Mouse (Mus musculus): Measurements from ENCODE around the gene Ccdc7a.

Gene Ccdc7a

DNA sequence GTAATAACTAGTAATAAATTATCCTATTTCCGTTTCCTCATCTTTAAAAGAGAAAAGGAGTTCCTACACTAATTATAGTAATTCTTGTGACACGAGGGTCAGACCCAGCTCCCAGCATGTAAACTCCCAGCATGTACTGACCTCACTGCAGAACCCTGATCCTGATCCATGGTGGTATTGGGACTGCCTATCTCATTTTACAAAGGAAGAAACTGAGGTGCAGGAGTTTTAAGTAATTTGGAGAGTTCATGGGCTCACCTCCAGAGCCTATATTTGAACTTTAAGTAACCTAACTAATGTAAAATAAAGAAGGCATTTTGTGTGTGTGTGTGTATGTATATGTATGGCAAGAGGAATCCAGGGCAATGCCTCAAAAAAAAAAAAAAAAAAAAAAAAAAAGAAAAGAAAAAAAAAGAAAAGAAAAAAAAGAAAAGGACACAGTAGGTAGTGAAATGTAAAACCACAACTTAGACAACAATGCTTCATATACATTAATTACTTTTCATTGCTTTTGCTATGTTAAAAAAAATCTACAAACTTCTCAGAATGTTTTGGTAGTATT, 378.8 kb downstream of the Ccdc7a start:
- DNase-seq (ENCODE audit: low spot score in 2 of 2): no peak

DNA sequence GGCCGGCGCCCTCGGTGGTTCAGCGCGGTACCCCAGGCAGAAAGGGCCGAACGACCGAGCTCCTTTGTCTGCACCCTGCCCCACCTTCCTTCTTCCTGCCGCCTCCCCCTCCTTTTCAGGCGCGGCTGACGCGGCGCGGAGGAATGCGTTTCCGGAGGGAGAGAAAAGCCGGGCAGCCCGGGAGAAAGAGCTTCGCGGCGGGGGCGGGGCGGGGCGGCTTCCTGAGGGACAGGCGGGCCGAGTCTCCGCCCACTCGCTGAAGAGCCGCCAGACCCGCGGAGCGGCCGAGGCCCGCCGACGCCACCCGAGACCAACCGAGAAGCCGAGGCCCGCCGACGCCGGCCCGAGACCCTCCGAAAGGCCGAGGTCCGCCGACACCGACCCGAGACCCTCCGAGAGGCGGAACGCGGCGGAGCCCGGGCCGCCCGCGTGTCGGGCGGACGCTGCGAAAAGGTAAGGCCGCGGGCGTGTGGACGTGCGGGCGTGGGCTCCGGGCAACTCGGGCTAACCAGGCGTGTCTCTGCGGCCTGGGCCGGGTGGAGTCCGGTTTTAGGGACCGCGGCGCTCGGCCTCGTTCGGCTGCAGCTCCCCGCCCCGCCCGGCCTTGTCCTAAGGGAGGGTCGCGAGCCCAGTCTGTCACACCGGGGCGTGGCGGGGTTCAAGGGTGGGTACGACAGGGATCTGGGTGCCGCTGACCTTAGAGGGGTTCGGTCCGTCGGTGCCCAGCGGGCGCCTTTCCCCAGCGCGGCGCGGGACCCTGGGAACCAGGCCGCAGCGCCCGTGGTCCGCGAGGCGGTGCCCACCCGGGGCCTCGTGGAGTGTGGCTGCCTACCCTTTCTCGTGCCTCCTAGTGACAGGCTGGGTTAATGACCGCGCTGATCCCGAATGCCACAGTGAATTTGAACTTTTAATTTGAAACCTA, 379.5 kb downstream of the Ccdc7a start, which contains the start of gene Itgb1:
Gene Itgb1, plus strand, starts transcription at position 148 of the 922 bp plus-strand sequence.
- peak; percentile 84 for DNase-seq (ENCODE audit: low spot score in 2 of 2)

DNA sequence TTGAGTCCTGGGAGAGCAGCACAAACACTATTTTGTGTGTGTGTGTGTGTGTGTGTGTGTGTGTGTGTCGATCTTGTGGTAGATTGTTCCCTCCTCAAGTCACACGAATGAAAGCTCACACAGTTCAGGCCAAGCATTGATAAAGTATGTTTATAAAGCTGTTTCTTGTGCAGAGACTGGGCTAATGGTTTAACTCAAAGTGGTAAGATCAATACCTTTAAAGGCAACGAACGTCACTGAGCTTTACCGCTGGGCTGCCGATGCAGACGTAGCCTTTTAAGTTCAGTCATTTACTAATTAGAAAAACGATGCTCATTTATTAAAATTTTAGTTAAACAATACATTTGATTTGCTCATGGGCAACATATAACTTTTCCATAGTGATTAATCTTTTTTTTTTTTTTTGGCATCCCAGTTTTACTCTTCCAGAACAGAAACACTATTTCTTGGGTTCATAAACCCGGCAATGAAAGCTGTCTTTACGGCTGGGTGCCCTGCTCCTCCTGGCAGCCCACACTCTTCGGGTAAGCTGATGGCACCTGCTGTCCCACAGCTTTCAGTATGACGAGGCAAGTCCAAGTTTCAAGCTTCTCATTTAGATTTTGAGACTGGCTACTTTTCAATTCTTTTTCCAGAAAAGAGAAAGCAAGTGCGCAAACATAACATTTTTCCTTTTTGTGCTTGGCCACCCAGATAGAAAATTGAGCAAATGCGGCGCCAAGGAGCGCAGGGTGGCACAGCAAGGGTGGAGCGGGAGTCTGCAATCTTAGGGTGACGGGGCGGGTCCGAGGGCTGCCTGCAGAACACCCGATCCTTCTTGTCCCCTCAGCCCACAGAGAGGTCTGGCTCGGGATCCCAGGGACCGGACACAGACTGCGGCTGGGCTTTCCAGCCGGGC, 380.5 kb downstream of the Ccdc7a start:
- no peak for DNase-seq (ENCODE audit: low spot score in 2 of 2)
